Mouse (Mus musculus) colon, adult 2 months (tissue): ENCODE measurements around the gene D430041D05Rik. TPM values are rescaled to one million over a fixed set of nuclear protein-coding genes. Genes with fewer than 3 reads are reported as not detected.

ENCODE experiments used
- polyA plus RNA-seq: library from polyadenylated mRNA; depleted of rRNA; stranded (reverse); fragments of >200 nt; gene quantifications from 2 replicates; pipeline ENCODE4 v1.2.3, GENCODE M21; 2012; rRNA removed

D430041D05Rik gene
- 0.01 and 0.02 TPM in 2 replicates for polyA plus RNA-seq

DNA sequence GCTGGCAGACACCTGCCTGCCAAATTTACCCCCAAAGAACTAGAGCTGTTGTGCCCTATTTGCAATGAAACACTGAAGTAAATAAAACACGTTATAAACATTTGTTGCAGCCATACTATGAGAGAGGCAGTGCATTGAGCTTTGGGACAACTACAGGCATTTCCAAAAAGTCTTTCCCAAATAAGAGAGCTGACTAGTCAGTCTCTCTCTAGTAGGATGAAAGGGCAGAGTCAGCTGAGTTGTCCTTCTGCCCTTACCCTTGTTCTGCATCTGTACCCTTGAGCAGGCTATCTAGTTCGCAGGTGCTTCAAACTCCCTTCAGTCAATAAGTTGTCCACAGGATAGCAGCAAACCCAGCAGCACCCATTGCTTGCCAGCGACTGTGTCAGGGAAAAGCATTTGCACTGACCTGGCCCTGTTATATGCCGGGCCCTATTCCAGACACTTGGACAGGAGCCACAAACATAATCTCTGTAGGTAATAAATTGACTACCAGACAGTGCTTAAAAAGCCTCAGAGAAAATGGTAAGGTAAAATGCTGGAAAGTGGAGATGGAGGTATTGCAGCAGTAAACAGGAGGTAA is at the start of gene D430041D05Rik:
TSS of gene D430041D05Rik (minus strand) at position 51 of the 583 bp plus-strand sequence.

DNA sequence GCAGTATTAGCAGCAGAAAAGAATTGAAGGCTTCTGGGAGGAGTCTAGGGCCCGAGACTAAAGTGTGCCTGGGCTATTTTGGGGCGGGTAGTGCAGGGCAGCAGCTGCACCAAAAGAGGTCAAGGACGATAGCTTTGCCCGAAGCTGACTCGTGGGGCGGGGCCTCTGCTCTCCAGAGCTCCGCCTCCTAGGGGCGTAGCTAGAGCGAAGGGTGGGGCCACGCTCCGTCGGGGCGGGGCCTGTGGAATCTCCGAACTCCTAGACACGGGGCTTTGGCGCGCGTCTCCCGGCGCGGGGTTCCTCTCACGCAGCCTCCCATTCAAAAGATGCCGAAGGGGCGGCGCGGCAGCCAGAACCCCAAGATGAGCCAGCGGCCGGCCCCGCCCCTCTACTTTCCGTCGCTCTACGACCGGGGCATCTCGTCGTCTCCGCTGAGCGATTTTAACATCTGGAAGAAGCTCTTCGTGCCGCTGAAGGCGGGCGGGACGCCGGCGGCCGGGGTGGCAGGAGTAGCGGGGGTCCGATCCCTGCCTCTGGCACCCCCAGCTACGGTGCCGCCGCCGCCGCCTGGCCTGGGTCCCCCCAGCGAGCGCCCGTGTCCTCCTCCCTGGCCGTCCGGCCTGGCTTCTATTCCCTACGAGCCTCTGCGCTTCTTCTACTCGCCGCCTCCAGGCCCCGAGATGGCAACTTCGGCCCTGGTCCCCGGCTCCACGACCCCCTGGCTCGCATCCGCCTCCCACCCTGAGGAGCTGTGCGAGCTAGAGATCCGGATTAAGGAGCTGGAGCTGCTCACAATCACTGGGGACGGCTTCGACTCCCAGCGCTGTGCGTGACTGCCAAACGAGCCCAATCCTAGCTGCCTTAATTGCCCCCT is 288.1 kb downstream of the D430041D05Rik start, which contains the start of gene A930018P22Rik:
TSS of gene A930018P22Rik (plus strand) at position 265 of the 874 bp plus-strand sequence.

DNA sequence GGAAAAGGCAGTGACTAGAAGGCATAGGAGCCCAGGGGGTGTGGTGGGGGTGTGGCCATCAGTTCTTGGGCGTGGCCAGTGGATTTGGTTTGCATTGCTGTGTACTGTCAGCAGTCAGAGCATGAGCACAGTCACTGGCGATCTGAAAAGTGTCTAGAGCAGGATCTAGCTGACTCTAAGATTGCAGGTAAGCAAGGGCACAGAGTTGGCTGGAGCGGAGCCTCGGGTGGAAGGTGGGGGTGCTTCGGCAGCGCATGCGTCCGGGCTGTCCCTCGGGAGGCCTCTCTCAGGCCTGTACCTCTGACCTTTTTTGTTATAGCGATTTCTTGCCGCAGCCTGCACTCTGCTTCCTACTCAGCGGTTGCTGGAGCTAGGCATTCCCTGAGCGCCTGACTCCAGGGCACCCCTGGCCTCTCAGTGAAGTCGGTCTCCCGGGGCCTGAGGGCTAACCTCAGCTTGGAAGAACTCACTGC is 315.0 kb downstream of the D430041D05Rik start, which contains the start of gene Cd59a:
TSS of gene Cd59a (plus strand) at position 61 of the 473 bp plus-strand sequence.

Other genes with a start within 250 kb of the D430041D05Rik start
- 15.0 and 17.3 TPM in 2 replicates for gene Hipk3, start 83.4 kb upstream of the D430041D05Rik start, polyA plus RNA-seq
- 3.7 and 4.6 TPM in 2 replicates for gene Cstf3, start 179.5 kb upstream of the D430041D05Rik start, polyA plus RNA-seq